Mouse (Mus musculus) left cerebral cortex, adult 8-10 months (tissue): ENCODE measurements around the gene Nsrp1. TPM values are rescaled to one million over a fixed set of nuclear protein-coding genes. Genes with fewer than 3 reads are reported as not detected.
"Not testable (repeated sequence)": the region's sequence is repeated elsewhere in the genome, so short reads cannot be mapped to it uniquely, and the experiment has no call there.

Experiments
- DNase-seq, 2 experiments: peaks; one replicate each; pipeline ENCODE4 v3.0.0; 2022; ENCODE audit warnings: low spot score in 2 of 2
- total RNA-seq, 4 experiments: library from RNA; stranded (reverse); gene quantifications; 2 replicates each; pipeline ENCODE4 v1.2.4; 2022

The Nsrp1 gene
- total RNA-seq = 10 to 100 TPM; 20.7 to 22.8 (median 21.6) TPM

DNA sequence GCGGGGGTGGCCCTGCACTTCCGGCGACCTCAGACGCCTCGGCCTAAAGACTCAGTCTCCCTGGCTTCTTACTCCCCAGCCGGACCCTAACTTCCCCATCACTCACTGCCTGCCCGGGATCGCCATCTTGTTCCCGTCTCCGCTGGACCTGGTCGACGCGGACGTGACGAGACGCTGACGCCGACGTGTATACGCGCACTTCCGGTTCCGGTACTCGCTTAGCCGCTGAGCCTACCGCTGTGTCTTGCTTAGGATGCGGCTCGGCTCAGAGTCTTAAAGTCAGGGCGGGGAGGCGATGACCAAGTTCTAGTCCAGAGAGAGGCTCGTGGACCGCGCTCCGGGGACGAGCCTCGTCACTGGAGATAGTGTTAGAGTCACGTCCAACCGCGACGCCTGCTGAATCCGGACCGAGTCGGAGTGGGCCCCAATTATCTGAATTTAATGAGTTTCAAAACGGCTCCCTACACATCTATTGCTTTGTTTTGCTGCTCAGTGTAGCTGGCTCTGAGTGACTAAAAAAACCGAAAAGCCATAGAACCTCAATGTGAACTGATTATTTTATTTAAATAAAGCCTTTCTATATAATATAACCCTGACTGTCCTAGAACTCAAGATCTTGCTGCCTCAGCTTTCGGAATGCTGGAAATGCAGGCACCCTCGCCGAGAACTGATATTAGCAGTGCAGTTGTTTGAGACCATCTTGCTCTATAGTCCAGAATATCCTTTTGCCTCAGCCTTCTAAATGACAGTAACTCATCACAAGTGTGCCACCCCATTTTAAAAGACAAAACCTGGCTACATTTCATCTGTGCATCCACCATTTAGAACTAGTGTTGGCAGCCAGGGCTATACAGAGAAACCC, at the start of gene Nsrp1:
Nsrp1 (minus strand) TSS at position 163 of the 862 bp plus-strand sequence.
- DNase-seq = peak; percentile 80 to 87

GRCm38 (mm10) chr11:77111141-77111540, 32.9 kb upstream of the Nsrp1 start:
- DNase-seq = no peak

DNA sequence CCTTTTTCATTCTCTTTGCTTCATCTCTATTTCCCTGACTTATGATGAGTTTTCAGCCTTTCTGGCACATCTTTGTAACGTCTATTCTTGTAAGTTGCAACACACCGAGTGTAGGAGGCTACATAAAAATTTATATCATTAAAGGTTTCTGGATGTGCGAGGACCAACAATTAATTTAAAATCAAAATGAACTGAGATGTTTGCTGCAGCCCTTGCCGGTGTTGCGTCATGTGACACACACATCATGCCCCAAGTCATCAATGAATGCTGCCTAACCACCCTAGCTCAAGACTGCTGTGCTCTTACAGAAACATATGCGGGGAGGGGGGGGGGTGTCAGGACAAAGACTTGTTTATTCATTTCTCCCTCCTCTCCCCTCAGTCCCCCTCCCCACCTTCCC, 30.2 kb upstream of the Nsrp1 start:
- DNase-seq = no peak

DNA sequence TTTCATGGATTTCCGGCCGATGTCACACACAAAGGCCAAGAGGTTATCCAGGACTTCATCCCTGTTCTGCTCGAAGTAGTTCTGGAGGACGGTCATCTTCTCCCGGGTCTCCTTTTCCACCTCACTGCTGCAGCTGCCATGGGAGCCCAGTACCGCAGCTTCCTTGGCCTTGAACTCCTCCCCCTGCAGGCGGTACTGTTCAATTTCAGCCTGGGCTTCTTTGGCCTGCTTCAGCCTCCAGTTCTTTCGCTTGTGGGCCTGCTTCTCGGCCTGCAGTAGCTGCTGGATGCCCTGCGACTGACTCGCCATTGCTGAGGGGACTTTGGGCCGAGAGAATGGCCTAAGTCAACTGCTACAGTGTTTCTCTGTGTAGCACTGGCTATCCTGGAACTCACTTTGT, 29.6 kb upstream of the Nsrp1 start:
- DNase-seq = not testable (repeated sequence)

DNA sequence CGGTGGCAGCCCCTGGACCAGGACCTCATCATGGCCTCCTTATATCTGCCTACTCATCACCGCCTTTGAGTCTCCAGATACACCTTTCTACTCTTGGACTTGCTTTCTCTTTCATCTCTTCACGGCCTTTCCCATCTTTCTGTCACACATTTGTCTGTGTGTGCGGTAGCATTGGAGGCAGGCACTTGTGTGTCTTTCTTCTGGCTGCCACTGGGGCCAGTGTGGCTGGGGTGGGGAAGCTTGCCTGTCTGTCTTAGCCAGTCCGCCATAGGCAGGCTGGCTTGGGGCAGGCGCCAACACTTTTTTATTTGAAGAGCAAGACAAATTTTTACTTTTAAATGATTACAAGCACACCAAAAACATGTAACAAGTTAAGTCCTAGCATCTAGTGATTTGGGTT, 28.7 kb upstream of the Nsrp1 start:
- DNase-seq = no peak

DNA sequence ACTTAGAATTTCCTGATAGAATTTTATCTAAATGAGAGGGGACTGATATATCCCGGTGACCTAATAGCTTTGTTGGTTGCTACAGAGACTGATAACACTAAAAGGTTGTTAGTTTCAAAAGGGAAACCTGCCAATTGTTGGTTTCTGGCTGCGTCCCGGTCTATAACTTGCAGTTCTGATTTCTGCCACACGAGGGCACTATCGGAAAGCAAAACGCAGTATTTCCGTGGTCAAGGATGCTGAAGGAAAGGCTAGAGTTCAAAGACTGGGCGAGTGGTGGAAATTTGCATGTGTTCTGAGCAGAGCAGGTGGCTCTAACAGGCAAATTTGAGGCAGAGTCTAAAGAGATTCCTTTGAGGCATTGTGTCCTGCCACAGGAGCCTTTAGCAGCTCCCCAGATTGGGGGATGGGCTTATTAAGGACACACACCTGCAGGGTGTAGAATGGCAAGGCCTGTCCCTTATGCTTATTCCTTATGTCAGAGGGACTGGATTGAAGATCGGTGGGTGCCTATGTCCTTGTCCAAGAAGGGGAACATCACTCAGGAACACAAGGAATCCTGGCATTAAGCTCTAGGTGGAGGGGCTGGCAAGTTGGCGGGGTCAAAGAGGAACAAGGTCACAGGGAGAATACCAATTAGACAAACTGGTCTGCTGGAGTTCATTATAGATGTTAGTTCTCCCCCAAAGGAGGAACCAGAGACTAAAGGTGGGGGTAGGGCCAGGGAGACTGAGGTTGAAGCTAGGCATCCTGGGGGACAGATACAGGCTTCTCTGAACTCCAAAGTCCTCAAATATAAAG, 22.1 kb upstream of the Nsrp1 start:
- DNase-seq = peak; percentile 25 to 74

DNA sequence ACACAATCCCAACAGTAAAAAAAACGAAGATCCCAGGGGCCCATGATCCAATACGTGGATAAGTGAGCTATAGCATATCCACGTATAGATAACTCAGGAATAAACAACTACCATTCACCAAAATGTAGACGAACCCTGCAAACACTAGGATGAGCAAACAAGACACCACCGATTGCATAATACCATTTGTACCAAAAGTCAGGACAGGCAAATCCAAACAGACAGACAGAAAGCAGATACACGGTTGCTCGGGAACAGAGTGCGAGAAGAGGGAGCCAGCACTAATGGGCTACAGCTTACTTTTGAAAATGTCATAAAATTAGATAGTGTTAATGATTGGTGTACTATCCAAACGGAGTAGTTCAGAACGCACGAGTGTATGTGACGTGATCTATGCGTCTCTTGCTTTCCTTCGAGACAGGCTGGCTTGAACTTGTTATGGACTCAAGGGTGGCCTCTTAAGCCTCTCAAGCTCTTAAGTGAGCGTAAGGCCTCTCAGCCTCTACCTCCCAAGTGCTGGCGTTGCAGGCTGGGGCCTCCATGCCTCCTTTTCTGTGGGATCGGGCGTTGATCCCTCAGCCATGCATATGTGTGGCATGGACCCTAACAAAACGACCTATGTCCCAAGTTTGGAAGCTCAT, 20.2 kb upstream of the Nsrp1 start:
- DNase-seq = no peak

GRCm38 (mm10) chr11:77096991-77097390, 18.8 kb upstream of the Nsrp1 start:
- DNase-seq = no peak

DNA sequence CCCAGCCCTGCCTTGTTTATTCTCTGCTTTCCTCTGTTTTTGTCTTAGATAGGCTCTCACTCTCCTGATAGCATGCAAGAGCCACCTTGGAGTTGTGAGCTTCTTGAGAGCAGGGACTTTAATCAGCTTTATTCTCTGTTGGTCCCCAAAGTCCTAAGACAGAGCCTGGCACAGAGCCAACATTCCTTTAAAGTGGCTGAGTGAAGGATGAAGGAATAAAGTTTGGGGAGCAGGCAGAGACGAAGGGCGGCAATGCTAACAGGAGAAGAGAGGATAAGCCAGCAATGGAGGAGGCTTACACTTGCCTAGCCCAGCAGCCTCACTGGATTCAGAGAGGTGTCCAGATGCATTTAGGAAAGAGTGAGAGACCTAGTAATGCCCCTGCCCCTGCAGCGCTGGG, 18.3 kb upstream of the Nsrp1 start:
- no peak for DNase-seq

GRCm38 (mm10) chr11:77095206-77095605, 17.0 kb upstream of the Nsrp1 start:
- no peak for DNase-seq

GRCm38 (mm10) chr11:77094136-77094535, 15.9 kb upstream of the Nsrp1 start:
- no peak for DNase-seq

DNA sequence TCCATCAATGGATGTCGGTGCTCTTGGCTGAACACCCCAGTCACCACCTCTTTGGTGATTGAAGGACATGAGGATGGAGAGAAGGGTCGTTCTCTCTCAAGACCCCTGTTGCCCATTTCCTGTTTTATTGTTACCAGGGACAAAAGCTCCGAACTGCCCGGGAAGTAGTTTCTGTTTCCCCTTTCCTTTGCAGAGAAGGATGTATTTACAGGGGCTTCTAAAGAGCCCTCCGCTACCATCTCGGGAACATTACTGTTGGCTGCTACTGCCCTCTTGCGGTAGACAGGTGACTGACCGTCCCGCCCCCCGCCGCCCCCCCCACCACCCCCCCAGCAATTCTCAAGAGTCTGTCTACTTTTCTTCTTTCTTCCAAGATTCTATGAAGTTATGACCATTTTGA, 15.0 kb upstream of the Nsrp1 start:
- peak in 1 of 2 experiments; percentile 4 for DNase-seq

DNA sequence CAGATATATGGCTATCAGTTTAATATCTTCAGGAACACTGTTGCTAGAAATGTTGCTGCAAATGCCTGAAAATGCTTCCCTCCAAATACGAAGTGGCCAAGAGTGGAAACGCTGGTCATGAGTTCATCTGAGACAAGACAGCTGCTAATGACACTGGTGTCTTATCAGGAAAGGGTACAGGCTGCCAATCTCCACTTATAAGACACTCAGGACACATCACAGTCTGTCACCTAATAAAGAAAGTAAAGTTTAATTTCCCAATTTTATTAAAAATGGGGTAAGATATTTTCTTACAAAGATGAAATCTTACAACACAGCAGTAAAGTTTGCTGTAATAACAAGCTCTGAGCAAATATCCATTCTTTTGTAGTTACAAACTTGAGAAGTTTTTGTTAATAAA, 10.9 kb upstream of the Nsrp1 start:
- no peak for DNase-seq

GRCm38 (mm10) chr11:77087004-77087403, 8.8 kb upstream of the Nsrp1 start:
- no peak for DNase-seq

- DNase-seq = no peak
Measured at GRCm38 (mm10) chr11:77084001-77084682, 5.9 kb upstream of the Nsrp1 start.

- DNase-seq = no peak
Measured at GRCm38 (mm10) chr11:77079361-77079760, 1.1 kb upstream of the Nsrp1 start.

- no peak for DNase-seq
Measured at GRCm38 (mm10) chr11:77077792-77078191, 443 bp downstream of the Nsrp1 start.

DNA sequence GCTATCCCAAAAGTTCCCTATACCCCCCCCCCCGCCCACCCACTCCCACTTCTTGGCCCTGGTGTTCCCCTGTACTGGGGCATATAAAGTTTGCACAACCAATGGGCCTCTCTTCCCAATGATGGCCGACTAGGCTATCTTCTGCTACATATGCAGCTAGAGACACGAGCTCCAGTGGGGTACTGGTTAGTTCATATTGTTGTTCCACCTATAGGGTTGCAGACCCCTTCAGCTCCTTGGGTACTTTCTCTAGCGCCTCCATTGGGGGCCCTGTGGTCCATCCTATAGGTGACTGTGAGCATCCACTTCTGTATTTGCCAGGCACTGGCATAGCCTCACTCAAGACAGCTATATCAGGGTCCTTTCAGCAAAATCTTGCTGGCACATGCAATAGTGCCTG, 904 bp downstream of the Nsrp1 start:
- not testable (repeated sequence) for DNase-seq

GRCm38 (mm10) chr11:77070721-77071120, 7.5 kb downstream of the Nsrp1 start:
- no peak for DNase-seq

- no peak for DNase-seq
Measured at GRCm38 (mm10) chr11:77068825-77069224, 9.4 kb downstream of the Nsrp1 start.

- DNase-seq = no peak
Measured at GRCm38 (mm10) chr11:77063406-77063805, 14.8 kb downstream of the Nsrp1 start.
